Mouse (Mus musculus) urinary bladder, postnatal 36 days (tissue): ENCODE measurements at regions not wholly inside any gene's neighbourhood (a gene's known extent, or its start where the extent isn't known, plus 50 kb on each side); places are given as distances from the start of the nearest gene placed in this dataset.

Experiments used
- DNase-seq, 2 experiments: peaks; one replicate each; pipeline ENCODE4 v3.0.0; 2022; ENCODE audit warnings: low spot score in 2 of 2, mixed read lengths in 1 of 2

DNA sequence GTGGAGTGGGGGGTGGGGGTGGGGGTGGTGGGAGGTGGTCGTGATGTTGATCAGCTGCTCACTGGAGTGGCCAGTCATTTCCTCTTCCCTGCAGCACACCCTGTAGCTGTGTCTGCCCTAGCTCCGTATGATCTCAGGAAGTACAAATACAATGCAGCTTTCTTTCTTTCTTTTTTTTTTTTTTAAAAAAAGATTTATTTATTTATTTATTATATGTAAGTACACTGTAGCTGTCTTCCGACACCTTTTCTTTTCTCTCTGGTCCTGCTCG, 87.2 kb upstream of the Tex13c2 start:
- no peak for DNase-seq

DNA sequence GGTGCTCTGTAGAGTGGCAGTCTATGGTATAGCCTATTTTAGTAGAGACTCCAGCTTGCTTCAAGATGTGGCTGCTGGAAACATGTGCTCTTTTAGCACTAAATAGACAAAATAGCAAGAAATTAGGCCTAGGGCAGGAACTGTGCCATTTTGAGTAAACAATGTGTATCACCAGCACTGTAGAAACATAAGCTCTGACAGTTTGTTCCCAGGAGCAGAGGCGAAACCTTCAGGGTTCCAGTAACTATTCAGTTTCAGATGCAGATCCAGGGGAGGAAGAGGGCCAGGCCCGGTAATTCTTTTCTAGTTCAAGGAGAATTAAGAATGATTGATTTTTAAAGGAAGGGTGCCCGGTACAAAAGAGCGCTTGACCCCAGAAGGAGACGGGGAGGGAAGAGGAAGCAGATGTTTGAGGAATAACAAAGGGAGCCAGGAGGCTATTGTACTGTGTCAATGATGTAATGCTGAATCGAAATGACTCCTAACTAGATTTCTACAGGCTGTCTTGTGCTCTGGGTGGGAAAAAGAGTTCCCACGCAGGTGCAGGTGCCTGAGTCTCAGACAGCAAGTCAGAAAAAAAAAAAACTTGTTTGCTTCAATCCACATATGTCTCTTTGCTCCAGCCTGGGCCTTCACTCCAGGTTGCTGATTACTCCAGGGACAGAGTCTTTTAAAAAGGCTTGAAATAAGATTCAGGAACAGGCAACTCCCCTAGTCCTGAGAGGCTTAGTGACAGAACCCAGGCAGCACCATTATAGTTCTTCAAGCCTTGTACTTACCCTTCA, 57.4 kb upstream of the Tex13c2 start:
- no peak for DNase-seq
